Mouse (Mus musculus): ENCODE measurements around the gene Cyp26b1.

DNA sequence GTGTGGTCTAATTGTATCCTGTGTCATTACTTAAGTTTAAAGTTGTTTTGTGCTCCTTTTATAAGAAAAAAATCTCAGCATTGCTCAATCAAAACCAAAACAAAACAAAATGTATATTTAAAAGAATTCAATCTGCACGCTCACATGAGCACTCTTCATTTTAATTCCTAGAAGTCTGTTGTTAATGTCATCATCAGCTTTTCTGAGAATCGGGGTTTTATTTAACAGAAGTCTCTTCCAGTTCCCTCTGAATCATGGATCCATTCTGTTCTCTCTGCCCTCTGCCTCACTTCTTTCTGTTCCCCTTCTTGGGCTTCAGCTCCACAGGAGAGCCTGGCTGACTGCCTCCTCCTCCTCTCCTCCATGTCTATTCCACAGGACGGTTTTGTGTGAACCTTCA is 49.3 kb downstream of the Cyp26b1 start:
- TF ChIP-seq POLR2A (IDR thresholded peaks at IDR 0.05; ENCODE audit: borderline replicate concordance, extremely low read depth, low read depth, low read length): no peak
- no peak for TF ChIP-seq CTCF (IDR thresholded peaks at IDR 0.05; ENCODE audit: insufficient read depth, low read length)

All from lung, adult 2 months (tissue).